In genomic region chr9:120731952-120732622, GRCm38 (mm10) we compare ENCODE assay signal across 15 mouse cellular contexts.
DNase-seq lines count a peak whose midpoint lies in the region; ATAC-seq lines count a peak whose summit lies in the region.
"Had no signal": no experiment of that assay in that cellular context is flagged by ENCODE, and none has a peak within 500 bp of the region (broad histone marks: within the 10 kb centered on the region; RNA-seq: fewer than 3 reads in every experiment).

No protein-coding gene starts in this region.

- DNase-seq in kidney, adult 8-10 months: peak; percentile 46 to 54
- DNase-seq in ZHBTc4 (ENCODE audit: low read depth, low spot score) (peak; percentile 44), adipocyte (ENCODE audit: low spot score) (no peak)
- DNase-seq in kidney, adult 9 months: peak; percentile 75
- peak; percentile 27 for DNase-seq in midbrain, embryonic 14.5 days
- no peak for DNase-seq in left cerebral cortex, adult 8-10 months (ENCODE audit: low spot score in 2 of 2)
- DNase-seq: cerebellum, adult 9-11 months; heart, adult 18-20 months; liver, postnatal 0 days; right cerebral cortex, postnatal 4 days had no signal

- 43% methylated on average over 8 of the region's 8 CpGs for WGBS in kidney, embryonic 15.5 days
- 31% methylated on average over 8 of the region's 8 CpGs for WGBS in midbrain, embryonic 14.5 days

- no peak overlapping the region for H3K4me2 ChIP-seq in kidney, embryonic 15.5 days
- H3K4me2 ChIP-seq in midbrain, embryonic 14.5 days (ENCODE audit: low read length): no peak overlapping the region

- no peak overlapping the region for H3K27ac ChIP-seq in kidney, embryonic 15.5 days
- H3K27ac ChIP-seq in midbrain, embryonic 14.5 days (replicated peaks; ENCODE audit: low read depth, low read length): no peak overlapping the region
- H3K27ac ChIP-seq: kidney, postnatal 0 days; left cerebral cortex, adult 2 months had no signal

- H3K4me3 ChIP-seq in kidney, embryonic 15.5 days (replicated peaks): no peak overlapping the region
- H3K4me3 ChIP-seq in midbrain, embryonic 14.5 days (replicated peaks; ENCODE audit: low read depth, low read length): no peak overlapping the region
- H3K4me3 ChIP-seq: left cerebral cortex, adult 2 months had no signal

- no peaks in the 10 kb centered on the region for H3K9me3 ChIP-seq in kidney, embryonic 15.5 days (replicated peaks)
- H3K9me3 ChIP-seq in midbrain, embryonic 14.5 days (ENCODE audit: control insufficient read depth, low read length): no peaks in the 10 kb centered on the region

- no peak for ATAC-seq in kidney, embryonic 15.5 days (replicated peaks; ENCODE audit: low FRiP score)
- no peak for ATAC-seq in midbrain, embryonic 14.5 days (ENCODE audit: low FRiP score, low TSS enrichment)
- no peak; the same call in 1 of the 2 replicates for ATAC-seq in megakaryocyte-erythroid progenitor cell, adult 5-6 weeks (replicated peaks; ENCODE audit: low FRiP score, low TSS enrichment, poor library complexity, severe bottlenecking)
- ATAC-seq: liver, postnatal 0 days had no signal

- no peak overlapping the region for H3K9ac ChIP-seq in kidney, embryonic 15.5 days
- no peak overlapping the region; the same call in 1 of the 2 replicates for H3K9ac ChIP-seq in midbrain, embryonic 14.5 days (replicated peaks; ENCODE audit: low read length)
- H3K9ac ChIP-seq: liver, postnatal 0 days had no signal

- H3K4me1 ChIP-seq in kidney, embryonic 15.5 days: peaks cover 35% of the 10 kb centered on the region
- peaks cover 41% of the 10 kb centered on the region for H3K4me1 ChIP-seq in midbrain, embryonic 14.5 days (ENCODE audit: control insufficient read depth, insufficient read depth, low read length)

- no peaks in the 10 kb centered on the region for H3K36me3 ChIP-seq in kidney, embryonic 15.5 days
- no peaks in the 10 kb centered on the region for H3K36me3 ChIP-seq in midbrain, embryonic 14.5 days (ENCODE audit: control insufficient read depth, insufficient read depth, low read length)

- H3K27me3 ChIP-seq in kidney, embryonic 15.5 days: no peaks in the 10 kb centered on the region
- no peaks in the 10 kb centered on the region for H3K27me3 ChIP-seq in midbrain, embryonic 14.5 days (ENCODE audit: control insufficient read depth, insufficient read depth, low read length)
- H3K27me3 ChIP-seq: CH12.LX had no signal

Comparison
In these comparisons a context has a peak if more than half of its experiments do, and no peak if none do; other contexts are left out.
1. DNase-seq: peak in kidney, adult 8-10 months (2 of 2), ZHBTc4 (single experiment), kidney, adult 9 months (single experiment) and midbrain, embryonic 14.5 days (single experiment); none in left cerebral cortex, adult 8-10 months (0 of 2) and adipocyte (single experiment).